ENCODE assay signal across 14 mouse cellular contexts in the genomic region with DNA sequence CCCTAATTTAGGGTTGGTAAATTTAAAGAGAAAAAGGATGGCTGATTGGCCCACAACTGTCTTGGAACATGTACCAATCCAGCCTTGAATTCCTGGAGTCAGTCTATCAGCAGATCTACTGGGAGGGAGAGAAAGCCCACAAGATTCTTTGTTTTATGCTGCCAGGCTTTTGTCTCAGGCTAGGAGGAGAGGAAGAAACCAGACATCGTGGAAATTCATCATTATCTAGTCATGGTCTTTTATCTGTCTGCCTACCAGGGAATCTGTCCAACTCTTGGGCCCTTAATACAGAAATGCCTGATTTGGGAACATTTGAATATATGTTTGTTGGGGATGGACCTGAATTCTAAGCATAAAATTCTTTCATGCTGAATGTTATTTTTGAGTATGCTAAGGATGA. TPM values are rescaled to one million over a fixed set of nuclear protein-coding genes. Genes with fewer than 3 reads are reported as not detected.
DNase-seq lines count a peak whose midpoint lies in the region; ATAC-seq and TF ChIP-seq lines count a peak whose summit lies in the region.
"Had no signal": no experiment of that assay in that cellular context is flagged by ENCODE, and none has a peak within 500 bp of the region (broad histone marks: within the 10 kb centered on the region; RNA-seq: fewer than 3 reads in every experiment).

No protein-coding gene starts in this region.

- no peak for TF ChIP-seq CTCF in E14TG2a.4 (conservative IDR thresholded peaks at IDR 0.05; ENCODE audit: low read length)
- no peak for TF ChIP-seq CTCF in liver, postnatal 0 days (IDR thresholded peaks at IDR 0.05; ENCODE audit: low read depth)
- TF ChIP-seq CTCF in thymus, adult 2 months (IDR thresholded peaks at IDR 0.05; ENCODE audit: borderline replicate concordance, control insufficient read depth, extremely low read depth, insufficient read depth, low read length, poor library complexity), result no peak

- H3K4me2 ChIP-seq in heart, embryonic 11.5 days, result peak overlapping the region; percentile 73; the same call in 1 of the 2 replicates
- H3K4me2 ChIP-seq in forebrain, embryonic 14.5 days (ENCODE audit: low read length), result peak overlapping the region; percentile 64
- peak overlapping the region; percentile 94 for H3K4me2 ChIP-seq in liver, postnatal 0 days (ENCODE audit: low read depth, low read length)

- no peak for ATAC-seq in heart, embryonic 11.5 days (replicated peaks; ENCODE audit: insufficient number of reproducible peaks, low FRiP score, low TSS enrichment)
- ATAC-seq in forebrain, embryonic 14.5 days, result no peak
- no peak for ATAC-seq in liver, postnatal 0 days

- no peaks in the 10 kb centered on the region for H3K27me3 ChIP-seq in heart, embryonic 11.5 days (ENCODE audit: control insufficient read depth, insufficient read depth, low read length)
- 0 out of 2 replicates have a peak, but pooled peaks cover 2% of the 10 kb centered on the region for H3K27me3 ChIP-seq in E14TG2a.4 (ENCODE audit: insufficient read depth, low read length)
- H3K27me3 ChIP-seq in forebrain, embryonic 14.5 days (replicated peaks; ENCODE audit: control insufficient read depth, insufficient read depth, low read length), result no peaks in the 10 kb centered on the region
- H3K27me3 ChIP-seq in liver, postnatal 0 days (ENCODE audit: insufficient read depth, low read length), result no peaks in the 10 kb centered on the region
- H3K27me3 ChIP-seq in thymus, adult 2 months (ENCODE audit: control insufficient read depth, insufficient read depth, low read length), result no peaks in the 10 kb centered on the region

- no peaks in the 10 kb centered on the region for H3K36me3 ChIP-seq in heart, embryonic 11.5 days (ENCODE audit: control insufficient read depth, insufficient read depth, low read length)
- H3K36me3 ChIP-seq in E14TG2a.4 (ENCODE audit: insufficient read depth, low read length), result peaks cover 23% of the 10 kb centered on the region
- H3K36me3 ChIP-seq in forebrain, embryonic 14.5 days (ENCODE audit: control insufficient read depth, insufficient read depth, low read length), result peaks cover 15% of the 10 kb centered on the region
- H3K36me3 ChIP-seq in liver, postnatal 0 days (replicated peaks; ENCODE audit: insufficient read depth, low read length), result peaks cover 4% of the 10 kb centered on the region
- no peaks in the 10 kb centered on the region for H3K36me3 ChIP-seq in thymus, adult 2 months (ENCODE audit: control insufficient read depth, insufficient read depth, low read length)

- peak overlapping the region; percentile 93; the same call in 1 of the 2 replicates for H3K4me3 ChIP-seq in heart, embryonic 11.5 days (ENCODE audit: low read depth, low read length)
- H3K4me3 ChIP-seq in E14TG2a.4 (replicated peaks; ENCODE audit: low read length), result peak overlapping the region; percentile 99
- peak overlapping the region; percentile 86; the same call in 1 of the 2 replicates for H3K4me3 ChIP-seq in forebrain, embryonic 14.5 days (ENCODE audit: low read depth, low read length)
- H3K4me3 ChIP-seq in liver, postnatal 0 days (ENCODE audit: low read depth, low read length), result 0 out of 2 replicates have a peak overlapping the region, but pooled peaks have one; percentile 77
- H3K4me3 ChIP-seq in thymus, adult 2 months (ENCODE audit: control insufficient read depth, insufficient read depth, low read length), result no peak overlapping the region

- no peak for TF ChIP-seq EP300 in liver, postnatal 0 days (IDR thresholded peaks at IDR 0.05; ENCODE audit: low read depth)

- intact Hi-C loops in heart, postnatal 14 days (cut with DNase I), result no loop called here

- no peak for TF ChIP-seq POLR2A in thymus, adult 2 months (IDR thresholded peaks at IDR 0.05; ENCODE audit: control insufficient read depth, extremely low read depth, insufficient read depth, low read length, poor library complexity)

- 66% methylated on average over 1 of the region's 1 CpGs for WGBS in heart, embryonic 11.5 days (ENCODE audit: insufficient replicate concordance)
- 92% methylated on average over 1 of the region's 1 CpGs for WGBS in forebrain, embryonic 14.5 days
- 48% methylated on average over 1 of the region's 1 CpGs for WGBS in liver, postnatal 0 days (ENCODE audit: insufficient replicate concordance)
- whole genome bisulfite sequencing in thymus, adult 2 months, result 85% methylated on average over 1 of the region's 1 CpGs

- no peaks in the 10 kb centered on the region for H3K9me3 ChIP-seq in heart, embryonic 11.5 days (replicated peaks; ENCODE audit: control insufficient read depth, low read length)
- no peaks in the 10 kb centered on the region for H3K9me3 ChIP-seq in E14TG2a.4 (ENCODE audit: low read length)
- H3K9me3 ChIP-seq in forebrain, embryonic 14.5 days (replicated peaks; ENCODE audit: control insufficient read depth, low read length), result no peaks in the 10 kb centered on the region
- H3K9me3 ChIP-seq in liver, postnatal 0 days (ENCODE audit: low read length), result no peaks in the 10 kb centered on the region

- H3K27ac ChIP-seq in heart, embryonic 11.5 days (ENCODE audit: low read depth, low read length), result no peak overlapping the region
- H3K27ac ChIP-seq in forebrain, embryonic 14.5 days (ENCODE audit: low read depth, low read length), result no peak overlapping the region
- peak overlapping the region; percentile 70; the same call in 1 of the 2 replicates for H3K27ac ChIP-seq in liver, postnatal 0 days (ENCODE audit: low read depth)
- no peak overlapping the region for H3K27ac ChIP-seq in thymus, adult 2 months (ENCODE audit: control insufficient read depth, insufficient read depth, low read length)

- no peak overlapping the region for H3K9ac ChIP-seq in heart, embryonic 11.5 days (ENCODE audit: low read depth, low read length)
- H3K9ac ChIP-seq in forebrain, embryonic 14.5 days (ENCODE audit: low read length), result no peak overlapping the region
- no peak overlapping the region for H3K9ac ChIP-seq in liver, postnatal 0 days (replicated peaks)

- no peak for DNase-seq in heart, postnatal 14 days
- no peak for DNase-seq in forebrain, embryonic 14.5 days (ENCODE audit: low spot score)
- DNase-seq in liver, postnatal 0 days, result no peak
- no peak for DNase-seq in thymus, adult 2 months
- no peak for DNase-seq in layer of hippocampus, adult 9-10 months (ENCODE audit: low spot score)
- no peak for DNase-seq in adipocyte (ENCODE audit: low spot score)
- DNase-seq: embryo, embryonic 11 days; gastrocnemius, postnatal 25 days; kidney, adult 9 months; left cerebral cortex, postnatal 4 days; right cerebral cortex, postnatal 14 days; thymus, adult 18-20 months had no signal

- peaks cover 24% of the 10 kb centered on the region for H3K4me1 ChIP-seq in heart, embryonic 11.5 days (ENCODE audit: control insufficient read depth, insufficient read depth, low read length)
- H3K4me1 ChIP-seq in E14TG2a.4 (replicated peaks; ENCODE audit: low read depth, low read length), result peaks cover 66% of the 10 kb centered on the region
- H3K4me1 ChIP-seq in forebrain, embryonic 14.5 days (ENCODE audit: control insufficient read depth, insufficient read depth, low read length), result peaks cover 20% of the 10 kb centered on the region
- H3K4me1 ChIP-seq in liver, postnatal 0 days (ENCODE audit: insufficient read depth), result peaks cover 50% of the 10 kb centered on the region
- peaks cover 5% of the 10 kb centered on the region for H3K4me1 ChIP-seq in thymus, adult 2 months (replicated peaks; ENCODE audit: control insufficient read depth, insufficient read depth, low read length)

RNA-seq across cellular contexts. Expression of gene Mrpl52, which starts 1.2 kb away (rescaled TPM):
- 242 and 250 TPM in 2 replicates for polyA plus RNA-seq in heart, embryonic 11.5 days (2014; fragmentation: Nextera tagmentation; extraction: Ambion mirVana)
- 100 to 1,000 TPM; 102 to 116 TPM for total RNA-seq in heart, postnatal 14 days (2021)
- polyA plus RNA-seq in forebrain, embryonic 14.5 days (2014; fragmentation: Nextera tagmentation; extraction: Ambion mirVana), result 274 and 289 TPM in 2 replicates
- 261 and 284 TPM in 2 replicates for polyA plus RNA-seq in liver, postnatal 0 days (2015; fragmentation: Nextera tagmentation; extraction: Ambion mirVana)
- 211 and 214 TPM in 2 replicates for polyA plus RNA-seq in thymus, adult 2 months (2012; rRNA removed)

RNA-seq across cellular contexts. Expression of gene Mmp14, which starts 5.9 kb away (rescaled TPM):
- polyA plus RNA-seq in heart, embryonic 11.5 days (2014; fragmentation: Nextera tagmentation; extraction: Ambion mirVana), result 84.3 and 90.2 TPM in 2 replicates
- total RNA-seq in heart, postnatal 14 days (2021), result 10 to 100 TPM; 53.6 to 60.0 TPM
- polyA plus RNA-seq in forebrain, embryonic 14.5 days (2014; fragmentation: Nextera tagmentation; extraction: Ambion mirVana), result 48.2 and 51.5 TPM in 2 replicates
- polyA plus RNA-seq in liver, postnatal 0 days (2015; fragmentation: Nextera tagmentation; extraction: Ambion mirVana), result 38.1 and 39.8 TPM in 2 replicates
- polyA plus RNA-seq in thymus, adult 2 months (2012; rRNA removed), result 76.5 and 89.3 TPM in 2 replicates

RNA-seq across cellular contexts. Expression of gene Slc7a7, which starts 8.0 kb away (rescaled TPM):
- 8.0 TPM in 2 replicates for polyA plus RNA-seq in heart, embryonic 11.5 days (2014; fragmentation: Nextera tagmentation; extraction: Ambion mirVana)
- total RNA-seq in heart, postnatal 14 days (2021), result 1 to 10 TPM; 6.2 to 6.5 TPM
- 4.3 and 5.1 TPM in 2 replicates for polyA plus RNA-seq in forebrain, embryonic 14.5 days (2014; fragmentation: Nextera tagmentation; extraction: Ambion mirVana)
- 5.0 and 5.1 TPM in 2 replicates for polyA plus RNA-seq in liver, postnatal 0 days (2015; fragmentation: Nextera tagmentation; extraction: Ambion mirVana)
- 24.2 and 29.3 TPM in 2 replicates for polyA plus RNA-seq in thymus, adult 2 months (2012; rRNA removed)

RNA-seq across cellular contexts. Expression of gene Lrp10, which starts 38.4 kb away (rescaled TPM):
- polyA plus RNA-seq in heart, embryonic 11.5 days (2014; fragmentation: Nextera tagmentation; extraction: Ambion mirVana), result 31.8 and 35.2 TPM in 2 replicates
- total RNA-seq in heart, postnatal 14 days (2021), result 10 to 100 TPM; 63.2 to 65.6 TPM
- 19.2 and 21.0 TPM in 2 replicates for polyA plus RNA-seq in forebrain, embryonic 14.5 days (2014; fragmentation: Nextera tagmentation; extraction: Ambion mirVana)
- polyA plus RNA-seq in liver, postnatal 0 days (2015; fragmentation: Nextera tagmentation; extraction: Ambion mirVana), result 20.9 and 25.3 TPM in 2 replicates
- polyA plus RNA-seq in thymus, adult 2 months (2012; rRNA removed), result 308 and 317 TPM in 2 replicates

RNA-seq across cellular contexts. Expression of gene Rem2, which starts 50.4 kb away (rescaled TPM):
- 2.0 TPM in 2 replicates for polyA plus RNA-seq in heart, embryonic 11.5 days (2014; fragmentation: Nextera tagmentation; extraction: Ambion mirVana)
- not detected for total RNA-seq in heart, postnatal 14 days (2021)
- polyA plus RNA-seq in forebrain, embryonic 14.5 days (2014; fragmentation: Nextera tagmentation; extraction: Ambion mirVana), result 19.6 and 26.4 TPM in 2 replicates
- polyA plus RNA-seq in liver, postnatal 0 days (2015; fragmentation: Nextera tagmentation; extraction: Ambion mirVana), result 0.66 and 0.87 TPM in 2 replicates
- 0.82 and 1.00 TPM in 2 replicates for polyA plus RNA-seq in thymus, adult 2 months (2012; rRNA removed)
- total RNA-seq: gastrocnemius, postnatal 25 days had no signal
